Mouse (Mus musculus) urinary bladder, postnatal 36 days (tissue): Measurements from ENCODE around the gene Pisd.
"Not testable (repeated sequence)": the region's sequence is repeated elsewhere in the genome, so short reads cannot be mapped to it uniquely, and the experiment has no call there.

ENCODE experiments used
- DNase-seq, 2 experiments: peaks; one replicate each; pipeline ENCODE4 v3.0.0; 2022; ENCODE audit warnings: low spot score in 2 of 2, mixed read lengths in 1 of 2

Pisd gene

DNA sequence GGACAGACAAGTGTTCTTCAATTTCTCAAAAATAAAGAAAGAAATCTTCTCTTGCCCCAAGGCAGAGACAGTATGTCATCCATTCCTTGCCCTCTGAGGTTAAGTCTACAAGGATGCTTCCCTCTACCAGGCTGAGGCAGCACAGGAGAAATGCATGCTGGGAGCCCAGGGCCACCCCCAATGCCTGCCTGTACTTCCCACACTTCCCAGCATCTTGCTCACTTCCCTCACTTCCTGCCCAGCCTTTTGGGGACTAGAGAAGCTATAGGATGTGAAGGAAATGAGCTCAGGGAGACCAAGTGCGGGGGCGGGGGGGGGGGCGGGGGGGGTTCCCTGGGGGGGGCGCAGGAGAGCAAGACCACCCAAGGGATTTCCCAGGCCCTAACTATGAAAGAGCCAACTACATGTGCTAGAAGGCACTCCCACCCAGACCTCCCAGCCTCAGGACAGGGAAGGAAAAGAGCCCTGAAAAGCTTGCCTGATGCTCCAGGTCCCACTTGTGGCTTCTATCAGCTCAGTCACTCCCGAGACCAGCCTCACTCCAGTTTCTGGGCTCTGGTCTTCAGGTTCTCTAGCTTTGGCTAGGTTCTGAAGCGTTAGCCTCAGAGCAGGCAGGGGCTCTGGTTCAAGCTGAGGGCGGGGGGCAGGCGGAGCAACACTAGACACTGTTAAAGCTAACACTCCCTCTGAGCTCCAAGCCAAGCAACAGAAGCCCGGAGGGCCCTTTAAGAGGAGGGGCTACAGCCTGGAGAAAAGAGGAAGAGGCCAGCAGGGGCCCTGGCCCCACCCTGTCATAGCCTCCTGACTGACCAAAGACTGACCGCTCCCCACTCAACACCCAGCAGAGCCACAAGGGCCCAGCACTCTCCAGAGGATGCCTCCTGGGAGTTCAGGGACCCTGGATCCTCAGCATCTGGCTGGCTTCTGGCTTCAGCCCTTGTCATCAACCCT lies 39.5 kb downstream of the Pisd start:
- DNase-seq, result peak; percentile 72 to 83

DNA sequence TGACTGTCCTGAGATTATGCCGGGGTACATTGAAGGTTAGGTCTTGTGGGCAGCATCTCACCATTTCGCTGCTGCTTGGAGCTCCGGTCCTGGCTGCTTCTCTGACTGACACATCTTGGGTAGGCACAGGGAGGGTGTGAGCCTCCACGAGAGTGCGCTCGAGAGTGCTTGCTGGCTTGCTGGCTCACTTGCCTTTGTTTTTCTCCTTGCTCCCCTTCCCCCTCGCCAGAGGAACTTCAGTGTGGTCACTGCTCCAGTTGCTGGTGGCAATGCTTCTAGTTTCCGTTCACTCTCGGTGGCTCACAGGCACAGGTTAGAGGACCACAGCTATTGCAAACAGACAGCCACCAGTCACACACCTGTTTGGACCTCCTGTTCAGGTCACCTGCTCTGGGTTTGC lies 43.3 kb downstream of the Pisd start:
- DNase-seq, result no peak

DNA sequence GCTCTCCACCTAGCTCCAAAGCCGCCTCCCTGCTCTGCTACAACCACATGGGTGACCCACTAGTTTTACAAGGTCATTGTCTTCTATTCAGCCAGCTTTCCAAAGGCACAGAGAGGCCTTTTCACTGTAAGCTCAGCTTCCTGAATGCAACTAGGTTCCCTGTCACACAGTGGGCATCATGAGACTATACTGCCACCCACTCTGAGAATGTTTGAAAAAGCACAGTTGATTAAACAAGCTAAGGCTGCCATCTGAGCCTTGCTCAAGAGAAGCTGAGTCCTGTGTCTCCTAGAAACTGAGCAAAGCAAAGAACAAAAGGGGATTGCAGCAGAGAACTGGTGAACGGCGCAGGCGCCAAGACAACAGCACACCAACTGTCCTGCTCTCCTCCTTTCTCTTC lies 44.1 kb downstream of the Pisd start:
- not testable (repeated sequence) for DNase-seq

DNA sequence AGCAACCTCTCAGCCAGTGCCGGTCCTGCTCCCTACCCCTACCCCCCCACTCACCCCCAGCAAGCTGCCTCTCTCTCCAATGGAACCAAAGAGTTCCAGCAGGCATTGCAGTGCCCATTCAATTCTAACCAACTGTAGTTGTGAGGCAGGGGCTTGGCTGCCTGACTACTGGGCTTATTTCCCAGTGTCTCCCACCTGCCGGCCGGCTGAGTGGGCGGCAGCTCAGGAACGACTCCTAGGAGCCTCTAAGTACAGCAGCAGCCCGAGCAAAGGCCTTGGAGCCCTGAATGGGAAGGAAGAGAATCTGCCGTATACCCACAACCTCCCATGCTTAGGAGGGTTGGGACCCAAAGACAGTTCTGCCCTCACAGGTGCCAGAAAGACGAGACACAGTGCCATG lies 44.6 kb downstream of the Pisd start:
- not testable (repeated sequence) for DNase-seq

DNA sequence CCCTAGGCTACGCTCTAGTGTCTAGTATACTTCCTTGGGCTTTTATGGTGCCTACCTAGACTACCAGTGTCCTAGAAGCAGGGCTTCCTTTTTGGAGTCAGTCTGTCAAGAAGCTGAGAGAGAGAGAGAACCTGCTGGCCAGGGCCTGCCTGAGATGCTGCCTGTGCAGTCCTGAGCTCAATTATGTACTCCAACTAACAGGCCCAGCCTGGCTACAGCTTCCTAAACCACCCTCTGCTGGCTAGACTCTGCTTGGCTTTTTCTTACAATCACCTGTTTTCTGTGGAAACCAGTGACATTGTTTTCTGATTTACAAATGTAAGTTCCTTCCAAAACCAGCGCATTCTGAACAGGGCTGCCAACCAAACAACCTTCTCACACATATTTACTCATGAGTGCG lies 45.3 kb downstream of the Pisd start:
- DNase-seq, result no peak

DNA sequence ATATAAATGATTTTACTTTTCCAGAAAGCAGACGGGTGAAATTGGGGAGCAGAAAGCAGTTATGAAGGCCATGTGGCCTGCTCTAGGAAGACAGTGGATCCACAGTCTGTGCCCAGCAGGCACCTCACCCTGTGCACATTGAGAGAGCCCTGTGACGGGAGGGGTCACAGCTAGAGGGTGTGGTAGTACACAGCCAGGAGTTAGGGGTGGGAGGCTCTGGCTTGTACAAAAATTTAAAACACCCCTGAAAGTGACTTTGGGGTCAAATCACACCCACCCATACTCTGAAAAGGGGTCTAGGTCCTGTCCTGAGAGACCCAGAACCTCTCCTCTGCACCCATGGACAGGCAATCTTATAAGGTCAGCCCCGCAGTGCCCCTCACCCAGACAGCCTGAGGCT lies 48.7 kb downstream of the Pisd start:
- not testable (repeated sequence) for DNase-seq

DNA sequence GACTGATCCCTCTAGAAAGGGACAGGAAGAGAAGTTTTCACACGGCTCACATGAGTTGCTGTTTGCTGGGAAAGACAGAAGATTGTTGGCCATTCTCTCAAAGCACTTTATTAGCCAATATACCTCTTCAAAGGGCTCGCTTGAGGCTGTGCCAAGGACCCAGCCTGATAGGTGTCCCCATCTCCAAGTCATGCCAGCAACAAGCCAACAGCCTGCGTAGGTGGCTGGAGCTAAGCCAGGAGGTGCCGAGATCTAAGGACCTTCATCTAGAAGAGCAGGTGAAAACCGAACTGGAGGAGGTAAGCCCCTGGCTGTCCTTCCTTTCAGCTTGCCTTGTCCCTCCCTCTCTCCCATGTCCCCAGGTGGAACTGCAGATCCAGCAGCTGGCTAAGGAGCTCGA lies 49.7 kb downstream of the Pisd start:
- no peak for DNase-seq

DNA sequence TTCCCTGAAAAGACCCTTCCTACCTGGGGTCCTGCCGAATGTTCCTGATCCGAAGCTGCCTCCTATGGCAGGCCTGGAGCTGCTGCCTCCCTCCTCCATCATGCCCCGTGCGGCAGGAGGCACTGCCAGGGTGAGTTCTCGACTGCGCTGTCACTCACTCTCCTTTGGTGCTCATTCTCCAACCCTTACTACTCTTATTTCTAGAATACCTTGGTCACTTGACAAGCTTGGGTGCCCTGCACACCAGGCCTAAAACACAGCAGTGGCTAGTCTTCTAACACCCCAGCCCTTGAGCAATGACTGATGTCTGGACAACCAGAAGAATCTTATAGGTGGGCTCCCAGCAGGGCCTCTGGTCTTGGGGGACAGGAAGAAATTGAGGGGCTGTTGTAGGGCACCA lies 51.6 kb downstream of the Pisd start:
- not testable (repeated sequence) for DNase-seq

DNA sequence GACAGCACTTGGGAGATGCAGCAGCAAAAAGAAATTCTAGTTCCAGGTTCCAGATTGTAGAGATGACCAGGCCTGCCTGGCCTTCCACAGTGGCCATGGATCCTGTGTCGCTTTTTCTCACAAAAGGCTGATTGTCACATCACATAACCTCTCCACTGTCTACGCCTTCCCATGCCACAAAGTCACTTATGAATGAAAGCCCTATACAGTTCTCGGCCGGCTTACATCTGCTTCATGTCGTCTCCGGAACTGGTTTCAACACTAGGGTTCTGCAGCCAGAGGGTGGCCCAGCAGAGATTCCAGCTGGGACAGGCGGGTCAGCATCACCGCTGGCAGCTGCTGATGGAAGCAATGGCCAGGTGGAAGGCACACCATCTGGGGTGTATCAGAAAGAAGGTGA lies 56.6 kb downstream of the Pisd start:
- DNase-seq, result no peak

DNA sequence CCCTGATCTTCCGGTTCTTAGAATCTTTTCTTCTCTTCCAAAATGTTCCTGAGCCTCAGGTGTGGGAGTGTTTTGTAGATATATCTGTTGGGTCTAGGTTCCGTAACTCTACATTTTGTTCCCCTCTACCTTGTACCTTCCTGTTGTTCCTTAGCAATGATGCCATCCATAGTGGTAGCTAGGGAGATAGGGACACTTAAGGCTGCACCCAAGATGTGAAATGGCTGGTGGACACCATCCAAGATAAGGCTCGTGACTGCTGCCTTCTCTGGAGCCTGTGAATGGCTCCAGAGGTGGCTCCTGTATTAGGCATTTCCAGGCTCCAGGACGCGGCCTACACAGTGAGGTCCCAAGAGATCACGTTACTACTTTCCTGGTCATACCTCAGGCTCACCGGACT lies 57.1 kb downstream of the Pisd start:
- no peak for DNase-seq

DNA sequence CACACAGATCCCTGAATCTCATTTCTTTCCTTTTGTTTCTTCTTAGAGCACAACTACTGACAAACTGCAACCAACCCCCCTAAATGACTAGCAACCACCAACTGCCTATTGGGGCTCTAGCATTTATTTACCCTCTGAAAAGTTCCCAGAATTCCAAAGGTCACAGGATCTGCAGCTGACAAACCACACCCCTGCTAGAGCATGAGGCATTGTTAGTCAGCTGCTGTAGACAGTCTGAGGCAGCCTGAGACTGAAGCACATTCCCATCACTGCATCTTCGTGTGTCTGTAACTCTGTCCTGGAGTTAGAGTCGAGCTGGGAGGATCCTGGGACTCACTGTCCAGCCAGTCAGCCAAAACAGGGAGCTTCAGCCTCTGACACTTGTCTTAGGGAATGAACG lies 60.0 kb downstream of the Pisd start:
- not testable (repeated sequence) for DNase-seq

DNA sequence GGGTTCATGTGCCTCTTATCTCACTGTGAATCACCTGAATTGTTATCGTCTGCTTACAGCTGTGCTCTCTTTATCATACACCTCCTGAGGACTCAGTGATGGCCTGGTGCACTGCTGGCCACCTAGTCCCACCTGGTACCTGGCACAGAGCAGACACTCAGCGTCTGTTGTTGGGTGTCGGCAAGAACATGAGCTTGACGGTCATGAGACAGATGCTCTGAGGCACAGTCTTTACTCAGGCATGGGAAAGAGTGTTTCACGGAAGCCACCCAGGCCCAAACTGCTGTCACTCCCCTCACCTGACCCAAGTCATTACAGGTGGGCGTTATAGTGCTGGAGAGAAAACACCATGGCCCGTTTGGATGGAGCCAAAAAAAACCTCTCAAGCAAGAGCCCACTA lies 61.5 kb downstream of the Pisd start:
- no peak for DNase-seq

DNA sequence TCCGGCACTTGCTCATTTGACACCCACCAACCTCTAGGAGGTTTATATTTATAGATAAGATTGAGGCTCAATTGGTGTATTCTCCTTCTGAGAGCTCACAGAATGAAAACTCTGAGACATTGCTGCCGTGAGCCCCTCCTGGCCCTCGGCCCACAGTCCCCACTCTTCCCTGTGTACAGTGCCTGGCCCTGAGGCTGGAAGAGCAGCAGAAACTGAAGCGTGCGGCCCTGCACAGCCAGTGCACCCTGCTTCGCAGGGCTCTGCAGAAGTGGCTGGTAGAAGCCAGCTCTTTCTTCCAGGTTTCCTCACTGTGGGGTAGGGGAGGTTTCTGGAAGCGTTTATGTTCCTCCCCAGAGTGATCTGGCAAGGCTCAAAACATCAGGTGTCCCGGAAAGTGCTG lies 62.7 kb downstream of the Pisd start:
- not testable (repeated sequence) for DNase-seq

DNA sequence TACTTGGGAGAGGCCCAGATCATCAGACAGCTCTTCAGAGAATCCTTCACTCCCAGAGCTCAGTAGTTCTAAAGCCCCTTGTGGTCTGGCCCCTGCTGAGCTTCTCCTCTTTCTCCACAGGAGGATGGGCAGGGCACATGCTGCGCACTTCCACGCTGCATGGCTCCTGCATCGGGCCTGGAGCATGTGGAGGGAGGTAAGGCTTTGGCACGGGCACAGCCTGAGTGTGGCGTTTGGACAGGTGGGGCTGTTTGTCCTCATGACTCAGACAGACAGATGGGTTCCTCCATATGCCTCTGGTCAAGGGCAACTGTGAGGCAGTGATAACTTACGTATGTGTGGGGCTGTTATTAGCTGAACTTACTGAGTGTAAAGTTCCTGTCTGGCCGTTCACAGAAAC lies 63.2 kb downstream of the Pisd start:
- no peak for DNase-seq

DNA sequence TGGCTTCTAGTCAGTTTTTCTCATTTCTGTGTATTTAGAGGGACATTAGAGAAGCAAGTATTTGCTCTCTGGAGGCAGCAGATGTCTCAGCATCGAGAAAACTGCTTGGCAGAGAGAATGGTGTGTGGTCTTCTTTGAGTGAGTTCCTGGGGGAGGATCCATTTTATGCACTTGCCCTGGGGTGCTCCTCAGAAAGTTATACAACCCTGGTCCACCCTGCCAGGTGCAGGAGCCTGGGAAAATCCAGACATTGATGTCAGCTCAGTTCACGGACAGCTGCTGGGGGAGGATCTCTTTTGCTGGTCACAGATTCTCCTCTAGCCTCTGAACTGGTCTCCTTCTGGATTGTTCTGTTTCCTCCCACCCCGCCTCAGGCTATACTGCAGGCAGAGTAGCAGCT lies 64.1 kb downstream of the Pisd start:
- DNase-seq, result no peak

DNA sequence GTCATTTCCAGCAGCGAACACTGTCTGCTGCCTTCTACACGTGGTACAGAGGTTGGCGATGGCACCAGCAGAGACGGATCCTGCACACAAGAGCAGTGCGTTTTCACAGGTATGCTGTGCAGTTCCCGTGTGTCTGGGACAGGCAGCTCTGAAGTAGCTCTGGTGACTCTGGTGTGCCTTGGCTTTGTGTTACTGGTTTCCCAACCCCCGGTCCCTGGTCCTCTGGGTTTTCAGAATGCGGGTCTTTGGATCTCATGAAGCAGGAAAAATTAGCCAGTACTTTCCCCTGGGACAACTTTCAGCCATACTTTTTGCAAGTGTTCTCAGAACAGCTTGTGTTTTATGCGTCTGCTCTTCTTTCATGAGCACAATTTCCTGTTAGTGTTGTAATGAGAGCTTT lies 65.0 kb downstream of the Pisd start:
- no peak for DNase-seq

DNA sequence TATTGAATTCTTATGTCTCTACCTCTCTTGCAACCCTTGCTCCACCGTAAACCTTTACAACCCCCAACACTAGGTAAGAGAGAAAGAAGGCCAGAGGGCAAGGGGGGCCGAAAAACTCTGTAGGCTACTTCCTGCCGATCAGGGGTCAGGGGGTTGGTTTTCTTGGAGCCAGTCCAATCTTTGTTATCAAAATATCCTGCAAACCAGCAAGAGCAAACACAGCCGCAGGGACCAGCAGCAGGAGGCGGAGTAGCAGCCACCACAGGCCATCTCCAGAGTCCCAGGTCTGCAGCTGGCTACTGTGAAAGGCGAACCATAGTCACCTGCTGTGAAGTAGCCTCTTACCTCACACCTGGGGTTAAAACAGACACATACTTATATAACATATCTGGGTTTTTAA lies 66.5 kb downstream of the Pisd start:
- no peak for DNase-seq

DNA sequence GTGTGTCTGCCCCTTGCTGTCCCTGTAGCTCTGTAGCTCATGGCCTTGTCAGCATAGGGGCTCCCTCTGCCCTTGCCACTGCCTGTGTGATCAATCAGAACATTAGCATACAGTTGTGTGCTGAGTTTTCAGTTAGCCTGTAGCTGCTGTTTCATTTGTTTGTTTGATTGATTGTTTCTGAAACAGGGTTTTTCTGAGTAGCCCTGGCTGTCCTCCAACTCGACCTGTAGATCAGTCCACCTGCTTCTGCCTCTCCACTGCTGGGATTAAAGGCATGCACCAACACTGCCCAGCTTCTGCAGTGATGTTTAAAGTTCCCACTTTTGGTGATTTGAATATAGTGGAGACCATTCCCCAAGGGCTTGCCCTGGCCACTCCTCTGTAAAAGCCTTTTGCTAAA lies 67.7 kb downstream of the Pisd start:
- DNase-seq, result no peak

DNA sequence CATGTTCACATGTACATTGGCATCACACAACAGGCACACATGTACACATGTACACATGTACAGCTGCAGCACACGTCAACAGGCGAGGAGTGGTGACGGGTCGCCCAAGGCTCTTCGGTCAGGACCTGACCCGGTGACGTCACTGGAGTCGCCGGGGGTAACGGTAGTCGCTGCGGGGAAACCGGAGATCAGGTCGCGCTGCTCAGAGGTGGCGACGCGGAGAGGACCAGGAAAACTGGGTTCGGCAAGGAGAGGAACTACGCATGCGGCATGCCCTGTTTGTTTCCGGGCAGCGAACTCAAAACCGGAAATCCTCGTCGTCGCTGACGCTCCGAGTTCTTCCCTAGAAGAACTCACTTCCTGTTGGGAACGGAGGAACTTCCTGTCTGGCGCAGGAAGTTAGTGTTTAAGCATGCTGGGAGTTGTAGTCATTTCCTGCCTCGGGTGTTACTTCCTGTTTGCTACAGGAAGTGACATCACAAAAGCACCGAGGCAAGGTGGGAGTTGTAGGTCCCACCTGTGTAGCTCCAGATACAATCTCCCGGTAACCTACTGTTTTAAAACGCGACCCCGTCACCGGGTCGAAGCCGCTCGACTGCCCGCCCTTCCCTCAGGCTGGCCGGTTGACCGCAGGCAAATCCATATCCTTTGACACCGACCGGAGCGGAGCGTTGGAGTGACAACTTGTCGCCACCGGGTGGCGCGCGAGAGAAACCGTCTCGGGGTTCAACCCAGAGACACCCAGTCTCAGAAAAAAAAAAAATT lies 71.6 kb downstream of the Pisd start:
- peak; percentile 80 to 83 for DNase-seq

DNA sequence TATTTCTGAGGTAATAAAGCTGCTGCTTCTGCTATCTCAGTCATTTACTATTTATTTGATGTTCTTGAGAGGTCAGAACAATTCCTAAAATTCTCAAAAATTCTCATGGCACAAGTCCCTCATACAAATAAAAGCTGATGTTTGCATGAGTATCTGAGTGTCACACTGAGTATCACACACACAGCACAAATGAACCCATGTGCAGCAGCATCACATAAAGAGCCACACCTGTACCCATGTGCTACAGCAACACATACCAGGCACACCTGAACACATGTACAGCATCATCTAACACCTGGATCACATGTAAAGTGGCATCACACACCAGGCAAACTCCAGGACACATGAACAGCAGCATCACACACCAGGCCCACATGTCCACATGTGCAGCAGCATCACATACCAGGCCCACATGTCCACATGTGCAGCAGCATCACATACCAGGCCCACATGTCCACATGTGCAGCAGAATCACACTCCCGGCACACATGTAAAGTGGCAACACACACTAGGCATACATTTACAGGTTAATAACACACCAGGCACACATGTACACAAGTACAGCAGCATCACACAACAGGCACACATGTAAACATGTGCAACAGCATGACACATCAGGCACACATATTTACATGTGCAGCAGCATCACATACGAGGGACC lies 72.3 kb downstream of the Pisd start:
- DNase-seq, result no peak

DNA sequence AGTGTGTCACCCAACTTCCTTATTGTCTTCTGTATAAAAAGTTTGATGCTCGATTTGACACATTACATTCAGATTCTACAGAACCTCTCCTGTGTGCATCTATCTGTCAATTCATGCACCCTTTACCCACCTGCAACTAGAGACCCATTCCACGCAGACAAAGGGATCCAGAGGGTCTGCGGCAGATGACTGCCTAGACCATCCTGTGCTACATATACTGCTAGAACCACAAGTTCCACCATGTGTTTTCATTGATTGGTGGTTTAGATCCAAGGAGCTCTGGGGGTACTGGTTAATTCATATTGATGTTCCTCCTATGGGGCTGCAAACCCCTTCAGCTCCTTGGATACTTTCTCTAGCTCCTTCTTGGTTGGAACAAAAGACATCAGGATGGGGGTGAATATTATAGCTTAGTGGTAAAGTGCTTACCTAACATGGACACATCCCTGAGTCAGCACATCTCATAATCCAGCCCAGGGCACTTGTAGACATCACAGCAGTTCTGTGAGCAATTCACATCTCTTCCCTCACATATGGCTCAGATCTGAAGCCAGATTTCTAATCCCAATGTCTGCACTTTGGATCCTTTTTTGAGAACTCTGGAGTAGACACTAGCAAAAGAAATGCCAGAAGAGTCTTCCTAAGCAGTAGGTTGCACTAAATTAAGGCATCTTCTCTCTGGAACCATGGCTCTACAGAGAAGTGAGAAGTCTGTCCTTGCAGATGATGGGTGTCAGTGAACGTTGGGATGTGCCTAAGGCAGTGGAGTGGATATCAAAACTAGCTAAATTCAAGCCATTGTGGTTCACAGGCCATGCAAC lies 73.0 kb downstream of the Pisd start:
- DNase-seq, result no peak

DNA sequence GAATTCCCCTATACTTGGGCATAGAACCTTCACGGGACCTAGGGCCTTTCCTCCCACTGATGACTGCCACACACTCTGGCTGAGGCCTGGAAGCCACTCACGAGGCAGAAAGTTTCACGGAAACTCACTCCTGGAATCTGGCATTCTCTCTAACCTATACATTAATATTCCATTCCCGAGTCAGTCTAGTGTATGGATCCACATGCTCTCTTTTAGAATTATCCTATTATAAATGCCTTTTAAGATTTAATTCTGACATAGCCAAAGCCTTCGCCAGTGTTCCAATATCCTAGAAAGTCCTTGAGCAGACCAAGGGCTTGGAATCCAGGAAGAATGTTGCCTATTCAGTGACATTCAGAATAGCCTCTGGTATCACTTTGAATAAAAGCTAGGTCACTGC lies 74.0 kb downstream of the Pisd start:
- no peak for DNase-seq
